Mouse (Mus musculus): ENCODE results near the gene Gm20388. TPM values are rescaled to one million over a fixed set of nuclear protein-coding genes. Genes with fewer than 3 reads are reported as not detected.

The Gm20388 gene
- total RNA-seq, 2 experiments from 2014 or later = 1.9 to 2.0 TPM

GRCm38 (mm10) chr8:122199191-122199590 is 2288.6 kb downstream of the Gm20388 start:
- DNase-seq = no peak

DNA sequence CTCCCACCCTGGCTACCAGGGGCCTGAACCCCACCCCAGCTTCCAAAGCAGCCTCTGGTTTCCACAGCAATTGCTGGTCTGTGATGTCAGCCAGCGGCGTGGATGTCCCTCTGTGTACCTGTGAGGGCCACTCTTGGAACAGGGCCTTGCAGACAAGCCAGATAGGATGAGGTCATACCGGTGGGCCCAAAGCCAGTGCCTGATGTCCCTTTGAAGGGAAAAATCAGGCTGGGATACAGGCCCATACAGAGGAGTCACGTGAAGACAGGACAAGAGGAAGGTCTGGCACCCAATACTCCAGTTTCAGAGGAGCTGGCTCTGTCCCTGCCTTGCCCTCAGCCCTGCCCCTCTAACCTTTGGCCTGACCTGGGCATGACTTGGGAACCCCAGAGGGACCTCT is 2289.2 kb downstream of the Gm20388 start:
- DNase-seq = peak; percentile 29

DNA sequence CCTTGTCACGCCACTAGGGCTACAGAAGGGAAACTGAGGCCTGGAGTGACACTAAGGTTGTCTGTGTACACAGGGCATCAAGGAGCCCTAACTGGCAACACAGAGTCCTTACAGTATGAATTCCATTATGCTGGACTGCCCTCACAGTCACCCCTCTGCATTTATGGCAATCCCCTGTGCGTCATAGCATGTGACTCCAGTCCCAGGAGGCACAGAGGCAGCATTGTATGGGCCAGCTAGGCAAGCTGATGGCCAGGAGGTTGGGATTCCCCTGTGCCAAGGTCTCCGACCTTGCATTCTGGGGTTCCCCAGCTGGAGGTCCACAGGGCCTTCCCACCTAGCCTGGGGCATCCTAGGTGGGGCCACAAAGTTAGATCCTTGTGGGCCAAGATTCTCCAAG is 2300.9 kb downstream of the Gm20388 start:
- DNase-seq = no peak

- no peak for DNase-seq
Measured at GRCm38 (mm10) chr8:122215630-122216029, 2305.0 kb downstream of the Gm20388 start.

DNA sequence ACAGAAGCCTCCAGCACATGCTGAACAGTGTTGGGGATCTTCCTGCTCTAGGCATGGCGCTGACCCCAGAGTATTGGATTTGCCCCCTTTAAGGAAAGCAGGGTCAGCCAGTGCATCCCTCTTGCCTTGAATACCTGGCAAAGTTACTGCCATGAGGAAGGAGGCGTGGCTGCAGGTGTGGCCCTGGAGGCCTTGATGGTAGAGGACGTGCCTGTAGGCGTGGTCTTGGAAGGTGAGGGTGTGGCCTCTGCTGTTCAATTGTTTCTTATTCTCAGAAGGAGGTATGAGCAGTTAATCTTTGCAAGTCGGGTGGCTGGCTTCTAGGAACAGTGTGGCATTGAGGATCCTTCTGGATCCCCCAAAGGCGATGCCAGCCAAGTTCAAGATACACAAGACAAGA is 2305.8 kb downstream of the Gm20388 start:
- DNase-seq = no peak

DNA sequence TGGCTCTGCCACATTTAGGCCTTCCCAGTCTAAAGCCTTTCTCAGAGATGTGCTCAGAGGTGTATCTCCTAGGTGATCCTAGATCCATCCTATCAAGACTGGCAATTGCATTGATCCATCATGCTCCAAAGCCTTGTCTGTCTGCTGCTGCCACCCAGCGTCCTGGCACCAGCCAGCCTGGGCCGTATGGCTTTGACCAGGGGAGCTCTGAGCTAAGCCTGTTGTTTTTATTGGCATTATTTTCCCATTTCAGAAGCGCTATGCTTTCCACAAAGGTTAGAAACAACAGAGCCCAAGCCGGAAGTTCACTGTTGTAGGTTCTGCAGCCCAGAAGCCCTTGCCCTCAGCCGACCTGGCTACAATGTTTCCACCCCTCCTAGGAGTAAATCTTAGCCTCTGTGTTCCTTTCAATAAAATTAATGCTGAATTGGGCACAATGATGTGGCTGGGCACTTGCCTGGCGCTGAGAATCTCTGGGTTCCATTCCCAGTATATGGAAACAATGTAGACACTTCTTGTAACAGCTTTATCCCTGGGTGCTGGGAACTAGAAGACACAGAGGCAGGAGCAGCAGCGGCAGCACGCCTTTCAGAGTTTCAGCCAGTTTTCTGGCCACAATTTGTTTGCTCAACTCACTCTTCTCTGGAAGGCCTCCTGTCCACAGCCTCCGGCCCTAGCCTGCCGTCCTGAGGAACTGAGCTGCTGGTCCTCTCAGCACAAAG is 2307.0 kb downstream of the Gm20388 start:
- DNase-seq = no peak

- DNase-seq = no peak
Measured at GRCm38 (mm10) chr8:122223976-122224649, 2313.5 kb downstream of the Gm20388 start.

- DNase-seq = no peak
Measured at GRCm38 (mm10) chr8:122224650-122225022, 2314.0 kb downstream of the Gm20388 start.

DNA sequence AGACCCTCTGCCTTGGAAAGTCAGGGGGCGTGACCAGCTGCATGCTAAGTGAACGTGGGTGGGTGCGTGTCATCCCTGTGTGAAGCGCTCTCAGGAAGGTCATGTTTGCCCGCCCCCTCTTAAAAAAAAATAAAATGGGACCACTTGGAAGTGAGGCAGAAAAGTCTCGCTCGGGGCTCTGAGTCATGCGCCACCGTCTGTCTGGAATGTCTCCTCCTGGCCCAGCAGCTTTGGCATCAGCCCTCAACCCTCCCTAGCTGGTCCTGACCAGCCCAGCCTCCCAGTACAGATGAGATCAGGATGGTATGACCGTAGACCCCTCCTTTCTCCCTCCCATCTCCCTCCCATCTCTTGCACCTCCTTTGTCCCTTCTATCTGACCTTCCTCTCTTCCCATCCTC is 2314.8 kb downstream of the Gm20388 start:
- DNase-seq = no peak

GRCm38 (mm10) chr8:122227345-122227744 is 2316.7 kb downstream of the Gm20388 start:
- DNase-seq = no peak

DNA sequence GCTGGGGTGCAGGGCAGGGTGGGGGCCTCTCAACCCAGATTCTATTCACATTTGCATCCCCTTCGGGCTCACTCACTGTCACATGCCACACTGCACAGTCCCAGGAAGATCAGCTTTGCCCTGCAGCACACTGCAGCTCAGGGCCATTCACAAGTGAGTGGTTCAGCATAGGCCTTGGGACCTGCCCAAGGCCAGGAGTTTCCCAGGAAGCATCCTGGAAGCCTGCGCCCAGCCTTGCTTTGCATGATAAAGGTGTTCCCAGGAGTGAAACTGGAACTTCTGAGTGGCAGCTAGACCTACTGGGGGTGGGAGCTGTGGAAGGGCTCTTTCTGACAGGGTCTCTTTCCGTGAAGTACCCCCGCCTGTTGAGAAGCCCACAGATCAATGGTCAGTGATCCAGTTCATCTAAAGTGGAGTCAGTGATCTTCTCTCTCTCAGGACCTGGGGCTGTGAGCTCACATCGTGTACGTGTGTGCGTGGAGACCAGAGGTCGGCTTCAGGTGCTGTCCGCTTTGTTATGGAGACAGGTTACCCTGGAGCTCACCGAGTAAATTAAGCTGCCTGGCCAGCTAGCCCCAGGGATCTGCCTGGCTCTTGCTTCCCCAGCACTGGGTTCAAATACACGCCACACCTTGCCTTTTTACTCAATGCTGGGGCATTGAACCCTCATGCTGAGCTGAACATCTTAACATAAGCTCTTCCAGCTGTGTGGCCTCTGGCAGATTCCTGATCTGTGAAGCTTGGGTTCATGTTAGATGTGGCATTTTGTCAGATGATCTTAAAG is 2318.3 kb downstream of the Gm20388 start:
- peak; percentile 17 for DNase-seq

DNA sequence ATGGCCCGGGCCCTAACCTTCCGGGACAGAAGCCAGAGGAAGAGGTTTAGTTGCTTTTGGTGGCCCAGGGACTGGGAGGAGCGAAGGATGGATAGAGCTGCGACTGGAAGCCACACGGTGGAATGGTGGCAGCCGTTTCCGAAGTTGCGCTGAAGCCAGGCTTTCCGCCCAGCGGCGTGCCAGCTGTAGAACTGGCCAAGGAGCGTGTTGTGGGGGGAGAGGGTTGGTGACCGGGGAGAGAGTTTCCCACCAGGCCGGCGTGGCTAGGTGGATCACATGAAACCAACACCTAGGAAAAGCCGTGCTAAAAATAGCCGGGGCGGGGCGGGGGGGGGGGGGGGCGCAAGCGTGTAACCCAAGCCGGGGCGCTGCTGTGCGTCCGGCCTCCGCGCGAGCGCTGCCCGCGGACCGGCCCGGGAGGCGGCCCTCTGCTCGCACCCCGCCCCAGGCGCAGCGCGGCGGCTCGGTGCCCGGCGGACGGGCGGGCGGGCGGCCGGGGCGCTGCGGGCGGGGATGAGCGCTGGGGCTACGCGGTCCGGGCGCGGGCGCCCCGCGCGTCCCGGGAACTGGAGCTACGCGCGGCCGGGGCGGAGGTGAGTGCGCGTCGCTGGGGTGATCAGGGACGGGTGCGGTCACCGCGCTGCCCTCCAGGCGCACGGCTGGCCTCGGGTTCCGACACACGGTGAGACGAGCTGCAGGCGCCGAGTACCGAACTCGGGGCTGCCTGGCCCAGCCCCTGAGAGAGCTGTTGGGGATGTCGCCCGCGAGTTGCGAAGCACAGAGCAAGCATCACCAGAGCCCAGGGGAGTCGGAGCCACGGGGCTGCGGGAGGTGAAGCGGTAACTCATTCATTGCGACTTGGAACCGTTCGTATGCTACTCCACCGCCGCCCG is 2319.4 kb downstream of the Gm20388 start:
- DNase-seq = peak; percentile 49

DNA sequence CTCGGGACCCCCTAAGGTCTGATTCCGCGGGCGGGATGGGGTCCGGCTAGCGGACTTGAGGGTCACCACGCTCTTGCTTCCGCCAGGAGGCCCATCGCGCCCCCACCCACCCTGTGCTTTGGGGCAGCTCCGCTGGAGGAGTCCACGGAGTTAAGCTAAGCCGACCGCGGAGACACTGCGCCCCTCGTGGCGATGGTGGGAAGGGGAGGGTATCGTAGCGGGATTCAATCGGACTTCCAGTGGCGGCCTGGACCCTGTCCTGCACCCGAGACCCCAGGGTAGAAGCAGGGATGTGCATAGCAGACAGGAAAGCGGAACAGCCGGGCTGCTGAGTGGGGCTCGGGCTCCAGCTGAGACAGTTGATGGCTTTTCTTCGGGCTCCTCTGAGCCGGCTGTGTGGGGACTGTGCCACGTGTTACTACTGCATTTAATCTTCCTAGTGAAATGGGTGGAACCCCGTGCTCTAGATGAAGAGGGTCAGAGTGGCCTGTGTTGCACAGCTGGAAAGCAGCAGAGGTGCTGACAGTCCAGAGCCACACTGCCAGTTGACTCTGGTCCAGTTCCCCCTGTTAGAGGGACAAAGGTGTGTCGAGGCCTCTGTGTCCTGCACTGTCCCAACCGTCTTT is 2320.2 kb downstream of the Gm20388 start:
- peak; percentile 78 for DNase-seq

- DNase-seq = peak; percentile 43
Measured at GRCm38 (mm10) chr8:122234055-122234454, 2323.4 kb downstream of the Gm20388 start.

DNA sequence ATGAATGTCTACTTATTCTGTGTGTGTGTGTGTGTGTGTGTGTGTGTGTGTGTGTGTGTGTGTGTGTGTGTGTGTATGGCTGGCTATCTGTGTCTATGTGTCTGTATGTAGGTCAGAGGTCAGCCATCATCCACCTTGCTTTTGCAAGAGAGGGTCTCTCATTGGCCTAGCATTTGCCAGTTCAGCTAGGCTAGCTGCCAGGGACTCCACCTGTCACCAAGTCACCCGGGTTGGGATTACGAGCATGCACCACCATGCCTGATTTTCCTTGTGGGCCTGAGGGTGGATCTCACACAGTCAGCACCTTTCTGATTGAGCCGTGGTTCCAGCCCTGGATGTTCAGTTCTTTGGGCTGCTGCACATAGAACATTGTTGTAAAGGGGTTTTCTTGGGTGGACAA is 2325.9 kb downstream of the Gm20388 start:
- DNase-seq = no peak

DNA sequence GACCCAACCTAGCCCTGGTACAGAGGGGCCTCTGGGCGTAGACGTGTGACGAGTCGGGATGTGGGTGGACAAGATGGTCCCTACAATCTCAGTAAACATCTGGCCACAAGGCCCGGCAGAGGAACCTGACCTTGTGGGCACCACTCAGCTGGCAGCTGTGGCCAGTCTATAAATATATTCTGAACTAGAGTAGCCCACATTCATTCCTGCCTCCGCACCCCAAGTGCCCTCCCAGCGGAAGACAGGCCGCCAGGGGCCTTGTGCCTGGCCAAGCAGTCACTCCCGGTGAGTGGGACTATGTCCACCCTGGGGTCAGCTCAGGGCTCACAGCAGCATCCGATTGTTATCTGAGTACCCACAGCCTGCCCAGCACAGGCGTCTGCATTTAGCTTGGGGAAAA is 2327.6 kb downstream of the Gm20388 start:
- DNase-seq = no peak

- no peak for DNase-seq
Measured at GRCm38 (mm10) chr8:122238731-122239130, 2328.1 kb downstream of the Gm20388 start.

- no peak for DNase-seq
Measured at GRCm38 (mm10) chr8:122240241-122241026, 2329.8 kb downstream of the Gm20388 start.

DNA sequence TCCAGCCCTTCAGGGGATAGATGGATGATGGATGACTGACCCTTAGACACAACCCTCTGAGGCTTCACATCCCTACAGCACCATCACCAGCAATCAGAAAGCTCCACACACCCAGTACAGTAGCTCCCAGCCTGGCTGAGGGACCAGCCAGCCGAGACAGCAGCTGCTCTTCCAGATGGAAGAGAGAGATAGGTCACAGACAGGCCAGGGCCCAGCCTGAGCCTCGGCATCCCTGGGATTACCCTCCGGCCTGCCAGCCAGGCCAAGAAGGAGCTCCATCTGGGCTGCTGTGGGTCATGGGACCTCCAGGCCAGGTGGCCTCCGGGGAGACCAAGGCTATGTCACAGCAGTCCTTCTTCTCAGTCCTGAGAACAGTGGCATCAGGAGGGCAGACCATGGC is 2332.7 kb downstream of the Gm20388 start:
- no peak for DNase-seq

DNA sequence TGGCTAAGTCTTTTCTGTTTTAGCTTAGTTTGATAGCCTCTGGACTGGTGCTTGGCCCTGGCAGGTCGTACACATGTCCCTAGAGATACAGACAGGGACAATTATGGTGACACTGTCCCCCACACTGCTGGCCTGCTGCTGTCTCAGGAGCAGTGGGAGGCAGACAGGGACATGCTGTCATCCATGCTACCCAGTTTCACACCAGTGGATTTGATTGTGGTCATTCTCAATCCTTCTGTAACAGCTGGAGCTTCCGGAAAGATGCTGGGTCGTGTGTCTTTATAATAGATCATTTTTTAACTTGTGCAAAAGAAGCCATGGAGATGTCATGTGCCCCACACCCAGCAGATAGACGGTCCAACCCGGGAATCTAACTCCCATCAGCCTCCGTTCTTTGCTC is 2334.5 kb downstream of the Gm20388 start:
- no peak for DNase-seq
